7 mouse cellular contexts compared by ENCODE assay signal in the genomic region with DNA sequence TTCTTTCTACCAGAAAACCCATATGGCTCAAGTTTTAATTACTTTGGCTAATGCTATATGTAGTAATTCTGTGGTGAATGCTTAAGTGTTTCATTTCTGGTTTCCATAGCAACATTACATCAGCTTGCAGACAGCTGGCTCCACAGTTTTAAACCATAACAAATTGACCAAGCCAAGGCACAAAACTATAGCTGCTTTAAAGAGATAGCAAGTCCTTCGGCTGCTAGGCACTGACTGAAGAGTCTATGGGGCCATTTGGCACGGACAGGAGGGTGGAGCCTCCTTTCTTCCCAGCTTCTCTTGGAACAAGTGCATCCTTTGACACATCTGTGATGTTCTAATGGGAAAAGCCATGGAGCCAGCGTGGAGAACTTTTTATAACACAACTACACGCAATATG.
DNase-seq lines count a peak whose midpoint lies in the region; ATAC-seq lines count a peak whose summit lies in the region.

No protein-coding gene starts in this region.

- 20% methylated on average over 4 of the region's 4 CpGs for WGBS in limb, embryonic 15.5 days
- WGBS in neural tube, embryonic 14.5 days, result 6% methylated on average over 4 of the region's 4 CpGs

- DNase-seq in MN1 (ENCODE audit: low spot score) (peak; percentile 89), adipocyte (ENCODE audit: low spot score) (peak; percentile 76)
- peak; percentile 65 to 70 for DNase-seq in heart, adult 9 months (ENCODE audit: low spot score in 2 of 2)
- DNase-seq in ovary, adult 18-20 months (ENCODE audit: low spot score), result no peak
- DNase-seq in right cerebral cortex, postnatal 14 days, result no peak

- no peaks in the 10 kb centered on the region for H3K27me3 ChIP-seq in limb, embryonic 15.5 days
- H3K27me3 ChIP-seq in neural tube, embryonic 14.5 days (ENCODE audit: control insufficient read depth, insufficient read depth, low read length), result no peaks in the 10 kb centered on the region

- H3K4me2 ChIP-seq in limb, embryonic 15.5 days, result peak overlapping the region; percentile 43
- peak overlapping the region; percentile 32 for H3K4me2 ChIP-seq in neural tube, embryonic 14.5 days (ENCODE audit: low read depth, low read length)

- no peak overlapping the region for H3K9ac ChIP-seq in limb, embryonic 15.5 days
- H3K9ac ChIP-seq in neural tube, embryonic 14.5 days (replicated peaks; ENCODE audit: low read depth, low read length), result no peak overlapping the region

- no peaks in the 10 kb centered on the region for H3K9me3 ChIP-seq in limb, embryonic 15.5 days
- no peaks in the 10 kb centered on the region for H3K9me3 ChIP-seq in neural tube, embryonic 14.5 days (ENCODE audit: control insufficient read depth, low read length)

- peaks cover 64% of the 10 kb centered on the region for H3K4me1 ChIP-seq in limb, embryonic 15.5 days
- H3K4me1 ChIP-seq in neural tube, embryonic 14.5 days (ENCODE audit: control insufficient read depth, insufficient read depth, low read length), result peaks cover 26% of the 10 kb centered on the region; the same call in 1 of the 2 replicates

- H3K27ac ChIP-seq in limb, embryonic 15.5 days, result peak overlapping the region; percentile 88
- H3K27ac ChIP-seq in neural tube, embryonic 14.5 days (ENCODE audit: low read depth, low read length), result peak overlapping the region; percentile 67

- H3K36me3 ChIP-seq in limb, embryonic 15.5 days, result no peaks in the 10 kb centered on the region
- no peaks in the 10 kb centered on the region for H3K36me3 ChIP-seq in neural tube, embryonic 14.5 days (ENCODE audit: control insufficient read depth, insufficient read depth, low read length)

- peak; percentile 76 for ATAC-seq in limb, embryonic 15.5 days (ENCODE audit: insufficient number of reproducible peaks, low FRiP score, low TSS enrichment, low read depth)
- ATAC-seq in neural tube, embryonic 14.5 days (ENCODE audit: low read depth), result peak; percentile 60; the same call in 1 of the 2 replicates

- peak overlapping the region; percentile 37 for H3K4me3 ChIP-seq in limb, embryonic 15.5 days
- H3K4me3 ChIP-seq in neural tube, embryonic 14.5 days (ENCODE audit: low read depth, low read length), result peak overlapping the region; percentile 19; the same call in 1 of the 2 replicates

Comparison
In these comparisons a context has a peak if more than half of its experiments do, and no peak if none do; other contexts are left out.
1. DNase-seq: peak in MN1 (single experiment), adipocyte (single experiment) and heart, adult 9 months (2 of 2); none in ovary, adult 18-20 months (single experiment) and right cerebral cortex, postnatal 14 days (single experiment).